Mouse (Mus musculus): Measurements from ENCODE around the gene Pgp.

- TF ChIP-seq CTCF (IDR thresholded peaks at IDR 0.05; ENCODE audit: low read depth, low read length) (no peak), GATA1 (IDR thresholded peaks at IDR 0.05; ENCODE audit: borderline replicate concordance, low read length) (no peak), TAL1 (conservative IDR thresholded peaks at IDR 0.05; ENCODE audit: low read depth, low read length) (no peak), GATA2 (IDR thresholded peaks at IDR 0.05; ENCODE audit: borderline replicate concordance, low read depth, low read length) (no peak), POLR2AphosphoS5 (IDR thresholded peaks at IDR 0.05; ENCODE audit: insufficient replicate concordance, low read depth, low read length) (no peak)
Measured at GRCm38 (mm10) chr17:24495443-24495842, 25.3 kb downstream of the Pgp start.
